Mouse (Mus musculus) A20 (cell line): ENCODE data around the gene Prc1.
"Not testable (repeated sequence)": the region's sequence is repeated elsewhere in the genome, so short reads cannot be mapped to it uniquely, and the experiment has no call there.

ENCODE experiments used
- DNase-seq: peaks from one replicate; pipeline ENCODE4 v3.0.0-alpha.2; 2011; ENCODE audit warnings: low read depth, low spot score

Gene Prc1

GRCm38 (mm10) chr7:80284391-80284790 is 9.9 kb upstream of the Prc1 start:
- DNase-seq = no peak

GRCm38 (mm10) chr7:80285725-80286124 is 8.5 kb upstream of the Prc1 start:
- DNase-seq = no peak

GRCm38 (mm10) chr7:80287736-80288135 is 6.5 kb upstream of the Prc1 start:
- DNase-seq = no peak

- no peak for DNase-seq
Measured at GRCm38 (mm10) chr7:80294764-80295648, 756 bp downstream of the Prc1 start.

- no peak for DNase-seq
Measured at GRCm38 (mm10) chr7:80296462-80296861, 2.2 kb downstream of the Prc1 start.

- no peak for DNase-seq
Measured at GRCm38 (mm10) chr7:80297041-80297440, 2.8 kb downstream of the Prc1 start.

- DNase-seq = no peak
Measured at GRCm38 (mm10) chr7:80298754-80299153, 4.5 kb downstream of the Prc1 start.

GRCm38 (mm10) chr7:80299568-80299967 is 5.3 kb downstream of the Prc1 start:
- DNase-seq = no peak

- peak; percentile 29 for DNase-seq
Measured at GRCm38 (mm10) chr7:80301522-80301921, 7.3 kb downstream of the Prc1 start.

GRCm38 (mm10) chr7:80307766-80308165 is 13.5 kb downstream of the Prc1 start:
- no peak for DNase-seq

GRCm38 (mm10) chr7:80310771-80311170 is 16.5 kb downstream of the Prc1 start:
- DNase-seq = no peak

GRCm38 (mm10) chr7:80315733-80316132 is 21.5 kb downstream of the Prc1 start:
- no peak for DNase-seq

GRCm38 (mm10) chr7:80317439-80318115 is 23.3 kb downstream of the Prc1 start:
- no peak for DNase-seq

- no peak for DNase-seq
Measured at GRCm38 (mm10) chr7:80318670-80319069, 24.4 kb downstream of the Prc1 start.

- DNase-seq = no peak
Measured at GRCm38 (mm10) chr7:80319846-80320496, 25.7 kb downstream of the Prc1 start.

GRCm38 (mm10) chr7:80323336-80323735 is 29.1 kb downstream of the Prc1 start:
- DNase-seq = no peak

- DNase-seq = peak; percentile 99
Measured at GRCm38 (mm10) chr7:80324043-80324815, 30.0 kb downstream of the Prc1 start, which contains the start of gene Rccd1. Gene Rccd1 (minus strand): TSS chr7:80324454.

- not testable (repeated sequence) for DNase-seq
Measured at GRCm38 (mm10) chr7:80324816-80325119, 30.5 kb downstream of the Prc1 start.

- DNase-seq = no peak
Measured at GRCm38 (mm10) chr7:80325292-80325868, 31.1 kb downstream of the Prc1 start.

GRCm38 (mm10) chr7:80326076-80326475 is 31.8 kb downstream of the Prc1 start:
- DNase-seq = no peak

- no peak for DNase-seq
Measured at GRCm38 (mm10) chr7:80330278-80330677, 36.0 kb downstream of the Prc1 start.
